ENCODE assay signal across 15 mouse cellular contexts in the genomic region with DNA sequence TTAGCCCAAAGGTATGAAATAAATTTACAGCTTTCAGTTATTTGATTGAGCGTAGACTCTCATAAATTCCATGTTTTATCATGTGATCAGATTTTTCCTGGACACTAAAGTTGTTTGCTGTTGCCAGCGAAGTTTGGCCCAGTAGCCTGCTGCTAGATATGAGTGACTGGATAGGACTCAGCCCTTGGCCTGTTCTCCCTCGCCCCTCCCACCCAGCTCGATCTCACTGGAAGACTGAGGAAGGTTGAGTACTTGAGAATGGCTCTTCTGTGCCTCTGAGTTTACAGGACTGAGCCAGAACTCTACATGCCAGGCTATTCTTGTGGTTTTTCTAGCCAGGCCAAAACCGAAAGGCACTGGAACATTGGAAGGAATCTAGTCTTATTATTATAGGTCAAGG.
DNase-seq lines count a peak whose midpoint lies in the region; ATAC-seq and TF ChIP-seq lines count a peak whose summit lies in the region.
"Had no signal": no experiment of that assay in that cellular context is flagged by ENCODE, and none has a peak within 500 bp of the region (broad histone marks: within the 10 kb centered on the region; RNA-seq: fewer than 3 reads in every experiment).

No protein-coding gene starts in this region.

- H3K9ac ChIP-seq in heart, embryonic 11.5 days (ENCODE audit: low read depth, low read length), result no peak overlapping the region
- H3K9ac ChIP-seq: stomach, embryonic 15.5 days had no signal

- DNase-seq in heart, adult 11 months, result peak; percentile 97
- DNase-seq in adipocyte (ENCODE audit: low spot score), result peak; percentile 82
- peak; percentile 70 for DNase-seq in gastrocnemius, postnatal 14 days
- peak; percentile 29 for DNase-seq in lung, adult 2 months
- DNase-seq in yolk sac, embryonic 10.5 days (ENCODE audit: low spot score), result no peak
- DNase-seq in left cerebral cortex, postnatal 14 days (ENCODE audit: low spot score in 2 of 2), result no peak
- DNase-seq: B cell, adult 2 months; cerebellum, adult 11-12 months; embryo, embryonic 11 days; layer of hippocampus, postnatal 36 days; liver; right cerebral cortex, postnatal 4 days had no signal

- no peaks in the 10 kb centered on the region for H3K27me3 ChIP-seq in heart, embryonic 11.5 days (ENCODE audit: control insufficient read depth, insufficient read depth, low read length)
- H3K27me3 ChIP-seq: stomach, embryonic 15.5 days had no signal

- no peak for ATAC-seq in heart, embryonic 11.5 days (replicated peaks; ENCODE audit: insufficient number of reproducible peaks, low FRiP score, low TSS enrichment)
- ATAC-seq in frontal cortex, adult (ENCODE audit: low TSS enrichment), result no peak

- TF ChIP-seq CTCF in lung, adult 2 months (IDR thresholded peaks at IDR 0.05; ENCODE audit: insufficient read depth, low read length), result no peak

- no peak overlapping the region for H3K27ac ChIP-seq in heart, embryonic 11.5 days (ENCODE audit: low read depth, low read length)
- H3K27ac ChIP-seq: stomach, embryonic 15.5 days had no signal

- WGBS in heart, embryonic 11.5 days (ENCODE audit: insufficient replicate concordance), result 78% methylated on average over 5 of the region's 5 CpGs
- WGBS in lung, adult 2 months, result 48% methylated on average over 5 of the region's 5 CpGs

- H3K36me3 ChIP-seq in heart, embryonic 11.5 days (ENCODE audit: control insufficient read depth, insufficient read depth, low read length), result no peaks in the 10 kb centered on the region
- H3K36me3 ChIP-seq: stomach, embryonic 15.5 days had no signal

- H3K4me1 ChIP-seq in heart, embryonic 11.5 days (ENCODE audit: control insufficient read depth, insufficient read depth, low read length), result no peaks in the 10 kb centered on the region
- H3K4me1 ChIP-seq in lung, adult 2 months (ENCODE audit: control insufficient read depth, insufficient read depth, low read length), result no peaks in the 10 kb centered on the region; the same call in 1 of the 2 replicates
- H3K4me1 ChIP-seq: stomach, embryonic 15.5 days had no signal

- no peaks in the 10 kb centered on the region for H3K9me3 ChIP-seq in heart, embryonic 11.5 days (replicated peaks; ENCODE audit: control insufficient read depth, low read length)
- H3K9me3 ChIP-seq: stomach, embryonic 15.5 days had no signal

- no peak overlapping the region for H3K4me3 ChIP-seq in heart, embryonic 11.5 days (ENCODE audit: low read depth, low read length)
- no peak overlapping the region for H3K4me3 ChIP-seq in lung, adult 2 months (replicated peaks; ENCODE audit: extremely low read depth, low read depth, low read length)
- H3K4me3 ChIP-seq: stomach, embryonic 15.5 days had no signal

- intact Hi-C loops in gastrocnemius, postnatal 14 days (cut with DNase I; ENCODE audit: low total_unique reads), result no loop called here
- intact Hi-C loops in left cerebral cortex, postnatal 14 days (cut with DNase I), result no loop called here

- H3K4me2 ChIP-seq in heart, embryonic 11.5 days, result no peak overlapping the region
- H3K4me2 ChIP-seq: stomach, embryonic 15.5 days had no signal

- TF ChIP-seq POLR2A in lung, adult 2 months (IDR thresholded peaks at IDR 0.05; ENCODE audit: borderline replicate concordance, extremely low read depth, low read depth, low read length), result no peak

Comparison
In these comparisons a context has a peak if more than half of its experiments do, and no peak if none do; other contexts are left out.
1. DNase-seq: peak in heart, adult 11 months (single experiment), adipocyte (single experiment), gastrocnemius, postnatal 14 days (single experiment) and lung, adult 2 months (single experiment); none in yolk sac, embryonic 10.5 days (single experiment) and left cerebral cortex, postnatal 14 days (0 of 2).